ENCODE assay signal across 8 mouse cellular contexts in the genomic region with DNA sequence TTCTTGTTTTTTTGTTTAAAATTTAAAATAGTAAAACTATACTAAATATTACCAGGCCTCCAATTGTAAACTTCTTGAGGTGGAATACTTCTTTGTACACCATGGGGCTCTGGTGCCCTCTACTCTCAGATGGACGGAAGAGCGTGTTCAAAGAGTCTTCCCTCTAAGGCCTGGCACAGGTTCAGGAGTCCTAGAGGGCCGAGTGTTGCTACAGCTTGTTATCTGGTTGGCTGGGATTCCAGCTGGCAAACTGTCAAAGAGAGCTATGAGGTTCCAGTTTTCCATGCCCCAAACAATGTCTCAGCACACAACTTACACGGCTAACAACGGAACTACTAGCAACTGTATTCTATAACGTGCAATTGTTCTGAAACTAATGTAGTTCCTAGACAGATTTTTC. TPM values are rescaled to one million over a fixed set of nuclear protein-coding genes. Genes with fewer than 3 reads are reported as not detected.
DNase-seq lines count a peak whose midpoint lies in the region; ATAC-seq lines count a peak whose summit lies in the region.

No protein-coding gene starts in this region.

- H3K9ac ChIP-seq in forebrain, embryonic 14.5 days (ENCODE audit: low read length) = no peak overlapping the region
- H3K9ac ChIP-seq in forebrain, embryonic 11.5 days (ENCODE audit: low read length) = no peak overlapping the region
- no peak overlapping the region for H3K9ac ChIP-seq in lung, embryonic 16.5 days (ENCODE audit: low read length)

- no peak overlapping the region for H3K4me2 ChIP-seq in forebrain, embryonic 14.5 days (ENCODE audit: low read length)
- H3K4me2 ChIP-seq in forebrain, embryonic 11.5 days (ENCODE audit: low read depth, low read length, severe bottlenecking) = no peak overlapping the region
- no peak overlapping the region for H3K4me2 ChIP-seq in lung, embryonic 16.5 days (ENCODE audit: low read depth, low read length)

- H3K9me3 ChIP-seq in forebrain, embryonic 14.5 days (replicated peaks; ENCODE audit: control insufficient read depth, low read length) = no peaks in the 10 kb centered on the region
- no peaks in the 10 kb centered on the region for H3K9me3 ChIP-seq in forebrain, embryonic 11.5 days (ENCODE audit: control insufficient read depth, low read length)
- H3K9me3 ChIP-seq in lung, embryonic 16.5 days (ENCODE audit: control insufficient read depth, low read length) = no peaks in the 10 kb centered on the region

- 42% methylated on average over 6 of the region's 6 CpGs for WGBS in forebrain, embryonic 14.5 days
- WGBS in forebrain, embryonic 11.5 days = 91% methylated on average over 6 of the region's 6 CpGs
- WGBS in lung, embryonic 16.5 days = 26% methylated on average over 6 of the region's 6 CpGs

- peak; percentile 85 for DNase-seq in forebrain, embryonic 14.5 days (ENCODE audit: low spot score)
- no peak for DNase-seq in forebrain, embryonic 11.5 days (ENCODE audit: low spot score)
- peak; percentile 67 for DNase-seq in urinary bladder, postnatal 14 days (ENCODE audit: low spot score)
- DNase-seq in urinary bladder, postnatal 10 days (ENCODE audit: low spot score) = no peak
- peak; percentile 71 to 88 for DNase-seq in heart, adult 9 months (ENCODE audit: low spot score in 2 of 2)
- DNase-seq in embryo, embryonic 10 days (ENCODE audit: low spot score) = no peak
- no peak for DNase-seq in spleen, adult 12 weeks (ENCODE audit: low spot score)

- H3K4me3 ChIP-seq in forebrain, embryonic 14.5 days (ENCODE audit: low read depth, low read length) = no peak overlapping the region
- H3K4me3 ChIP-seq in forebrain, embryonic 11.5 days (ENCODE audit: low read depth, low read length) = no peak overlapping the region
- no peak overlapping the region for H3K4me3 ChIP-seq in lung, embryonic 16.5 days (ENCODE audit: low read length)

- H3K27me3 ChIP-seq in forebrain, embryonic 14.5 days (replicated peaks; ENCODE audit: control insufficient read depth, insufficient read depth, low read length) = no peaks in the 10 kb centered on the region
- no peaks in the 10 kb centered on the region for H3K27me3 ChIP-seq in forebrain, embryonic 11.5 days (ENCODE audit: control insufficient read depth, insufficient read depth, low read length)
- no peaks in the 10 kb centered on the region for H3K27me3 ChIP-seq in lung, embryonic 16.5 days (ENCODE audit: control insufficient read depth, insufficient read depth, low read depth, low read length)

- ATAC-seq in forebrain, embryonic 14.5 days = peak; percentile 45; the same call in 1 of the 2 replicates
- ATAC-seq in forebrain, embryonic 11.5 days (replicated peaks; ENCODE audit: low FRiP score) = no peak
- peak; percentile 86 for ATAC-seq in lung, embryonic 16.5 days (ENCODE audit: low read depth)

- peaks cover 25% of the 10 kb centered on the region for H3K36me3 ChIP-seq in forebrain, embryonic 14.5 days (ENCODE audit: control insufficient read depth, insufficient read depth, low read length)
- H3K36me3 ChIP-seq in forebrain, embryonic 11.5 days (ENCODE audit: control insufficient read depth, insufficient read depth, low read length) = no peaks in the 10 kb centered on the region; the same call in 1 of the 2 replicates
- peaks cover 5% of the 10 kb centered on the region; the same call in 1 of the 2 replicates for H3K36me3 ChIP-seq in lung, embryonic 16.5 days (ENCODE audit: control insufficient read depth, insufficient read depth, low read length)

- no peaks in the 10 kb centered on the region; the same call in 1 of the 2 replicates for H3K4me1 ChIP-seq in forebrain, embryonic 14.5 days (ENCODE audit: control insufficient read depth, insufficient read depth, low read length)
- H3K4me1 ChIP-seq in forebrain, embryonic 11.5 days (replicated peaks; ENCODE audit: control insufficient read depth, insufficient read depth, low read length) = no peaks in the 10 kb centered on the region
- H3K4me1 ChIP-seq in lung, embryonic 16.5 days (replicated peaks; ENCODE audit: control insufficient read depth, insufficient read depth, low read length) = peaks cover 6% of the 10 kb centered on the region

- H3K27ac ChIP-seq in forebrain, embryonic 14.5 days (ENCODE audit: low read depth, low read length) = no peak overlapping the region
- no peak overlapping the region for H3K27ac ChIP-seq in forebrain, embryonic 11.5 days (ENCODE audit: low read depth, low read length)
- no peak overlapping the region for H3K27ac ChIP-seq in lung, embryonic 16.5 days (ENCODE audit: low read length)

RNA-seq across cellular contexts. Expression of gene Tet2, which starts 28.8 kb away (rescaled TPM):
- polyA plus RNA-seq in forebrain, embryonic 14.5 days (2014; fragmentation: Nextera tagmentation; extraction: Ambion mirVana) = 13.1 and 17.0 TPM in 2 replicates
- polyA plus RNA-seq in forebrain, embryonic 11.5 days (2014; fragmentation: Nextera tagmentation; extraction: Ambion mirVana) = 16.7 and 19.3 TPM in 2 replicates
- polyA plus RNA-seq in lung, embryonic 16.5 days (2015; fragmentation: Nextera tagmentation; extraction: Ambion mirVana) = 16.1 and 18.8 TPM in 2 replicates

Comparison
In these comparisons a context has a peak if more than half of its experiments do, and no peak if none do; other contexts are left out.
1. DNase-seq: peak in forebrain, embryonic 14.5 days (single experiment), urinary bladder, postnatal 14 days (single experiment) and heart, adult 9 months (2 of 2); none in forebrain, embryonic 11.5 days (single experiment), urinary bladder, postnatal 10 days (single experiment), embryo, embryonic 10 days (single experiment) and spleen, adult 12 weeks (single experiment).